Mouse (Mus musculus) liver, postnatal 0 days (tissue): Measurements from ENCODE around the gene Nol3.

Source experiments
- CTCF ChIP-seq: sonication (generic); IDR thresholded peaks from 2 replicates; pipeline ENCODE4 v1.5.1; 2016; ENCODE audit warnings: antibody characterized with exemption, low read depth
- EP300 ChIP-seq: IDR thresholded peaks from 2 replicates; pipeline ENCODE4 v1.6.1; 2016; ENCODE audit warnings: antibody characterized with exemption, low read depth, mild to moderate bottlenecking

GRCm38 (mm10) chr8:105261326-105261980, 14.5 kb upstream of the Nol3 start:
- TF ChIP-seq CTCF (peak; percentile 13; the same call in 1 of the 2 replicates), EP300 (no peak)
